Mouse (Mus musculus) lung, postnatal 25 days (tissue): ENCODE data around the gene Rnf145.

Experiments
- DNase-seq: peaks from one replicate; pipeline ENCODE4 v3.0.0; 2022; ENCODE audit warnings: low spot score

The Rnf145 gene

GRCm38 (mm10) chr11:44534999-44535750 is 16.4 kb downstream of the Rnf145 start:
- no peak for DNase-seq

GRCm38 (mm10) chr11:44537403-44537802 is 18.6 kb downstream of the Rnf145 start:
- DNase-seq: peak; percentile 61

- no peak for DNase-seq
These were observed 19.3 kb downstream of the Rnf145 start for GRCm38 (mm10) chr11:44538101-44538500.

GRCm38 (mm10) chr11:44538501-44539290 is 19.9 kb downstream of the Rnf145 start:
- DNase-seq: no peak

- no peak for DNase-seq
These were observed 20.6 kb downstream of the Rnf145 start for GRCm38 (mm10) chr11:44539291-44539930.

- no peak for DNase-seq
These were observed 21.5 kb downstream of the Rnf145 start for GRCm38 (mm10) chr11:44540243-44540642.

GRCm38 (mm10) chr11:44541280-44541679 is 22.5 kb downstream of the Rnf145 start:
- no peak for DNase-seq

GRCm38 (mm10) chr11:44541813-44542212 is 23.0 kb downstream of the Rnf145 start:
- no peak for DNase-seq

- DNase-seq: no peak
These were observed 24.8 kb downstream of the Rnf145 start for GRCm38 (mm10) chr11:44543593-44543992.

GRCm38 (mm10) chr11:44543996-44544395 is 25.2 kb downstream of the Rnf145 start:
- no peak for DNase-seq

- no peak for DNase-seq
These were observed 26.4 kb downstream of the Rnf145 start for GRCm38 (mm10) chr11:44545181-44545580.

- no peak for DNase-seq
These were observed 27.5 kb downstream of the Rnf145 start for GRCm38 (mm10) chr11:44546250-44546649.

GRCm38 (mm10) chr11:44547651-44548196 is 29.0 kb downstream of the Rnf145 start:
- DNase-seq: no peak

- no peak for DNase-seq
These were observed 30.1 kb downstream of the Rnf145 start for GRCm38 (mm10) chr11:44548816-44549215.

- no peak for DNase-seq
These were observed 30.9 kb downstream of the Rnf145 start for GRCm38 (mm10) chr11:44549511-44550278.

- DNase-seq: no peak
These were observed 32.2 kb downstream of the Rnf145 start for GRCm38 (mm10) chr11:44550996-44551395.

- no peak for DNase-seq
These were observed 35.6 kb downstream of the Rnf145 start for GRCm38 (mm10) chr11:44554339-44554738.

- no peak for DNase-seq
These were observed 39.8 kb downstream of the Rnf145 start for GRCm38 (mm10) chr11:44558521-44558920.

- DNase-seq: no peak
These were observed 40.7 kb downstream of the Rnf145 start for GRCm38 (mm10) chr11:44559466-44559865.

GRCm38 (mm10) chr11:44560396-44560795 is 41.6 kb downstream of the Rnf145 start:
- DNase-seq: no peak

- no peak for DNase-seq
These were observed 42.8 kb downstream of the Rnf145 start for GRCm38 (mm10) chr11:44561476-44562015.
